In the genomic region with DNA sequence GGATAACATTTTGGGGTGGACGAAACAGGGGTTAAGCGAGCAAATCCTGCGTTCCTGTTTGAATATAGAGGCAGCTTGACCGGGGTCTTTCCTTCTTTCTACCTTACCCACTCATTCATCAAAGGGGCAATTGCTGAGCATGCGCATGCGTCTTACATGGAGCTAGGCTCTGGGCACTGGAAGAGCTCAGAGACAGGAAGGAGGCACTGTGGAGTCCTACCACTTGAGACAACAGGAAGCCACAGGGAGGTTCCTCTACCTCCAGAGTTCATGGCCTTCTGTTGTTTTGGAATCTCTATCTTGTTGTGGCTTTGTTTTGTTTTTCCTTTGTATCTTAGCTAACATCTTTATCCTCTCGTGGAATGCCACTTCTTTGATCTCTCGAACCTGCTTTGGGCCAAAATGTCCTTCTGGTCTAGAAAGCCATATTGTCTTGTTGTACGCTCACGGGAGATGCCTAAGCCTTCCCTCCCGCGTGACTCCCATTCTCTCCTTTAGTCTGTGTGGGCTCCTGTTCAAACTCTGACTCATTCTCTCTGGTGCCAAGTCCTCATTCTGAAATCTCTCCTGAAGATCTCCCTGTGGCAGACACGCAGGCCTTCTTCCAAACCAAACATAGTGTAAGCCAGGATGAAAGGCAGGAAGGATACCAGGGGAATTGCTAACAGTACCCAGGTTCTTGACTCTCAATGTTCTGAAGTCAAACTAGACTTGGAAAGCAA, we compare ENCODE assay signal across 9 mouse cellular contexts.
A peak's percentile ranks its signal among the peaks of the same experiment; 100 is the strongest.
DNase-seq lines count a peak whose midpoint lies in the region; ATAC-seq lines count a peak whose summit lies in the region.
"Had no signal": no experiment of that assay in that cellular context is flagged by ENCODE, and none has a peak within 500 bp of the region (broad histone marks: within the 10 kb centered on the region; RNA-seq: fewer than 3 reads in every experiment).

No protein-coding gene starts in this region.

- H3K9ac ChIP-seq in intestine, embryonic 15.5 days = no peak overlapping the region
- H3K9ac ChIP-seq: neural tube, embryonic 12.5 days had no signal

- no peaks in the 10 kb centered on the region for H3K27me3 ChIP-seq in intestine, embryonic 15.5 days (replicated peaks)
- H3K27me3 ChIP-seq in forebrain, embryonic 10.5 days (ENCODE audit: poor library complexity, severe bottlenecking) = no peaks in the 10 kb centered on the region
- H3K27me3 ChIP-seq: neural tube, embryonic 12.5 days had no signal

- no peaks in the 10 kb centered on the region for H3K4me1 ChIP-seq in intestine, embryonic 15.5 days (replicated peaks)
- H3K4me1 ChIP-seq in forebrain, embryonic 10.5 days = no peaks in the 10 kb centered on the region
- H3K4me1 ChIP-seq: neural tube, embryonic 12.5 days had no signal

- H3K4me3 ChIP-seq in intestine, embryonic 15.5 days (replicated peaks) = no peak overlapping the region
- no peak overlapping the region for H3K4me3 ChIP-seq in forebrain, embryonic 10.5 days
- H3K4me3 ChIP-seq: neural tube, embryonic 12.5 days had no signal

- peak; percentile 56 to 59 for DNase-seq in left cerebral cortex, adult 18-20 months (ENCODE audit: low spot score in 2 of 2)
- DNase-seq in left cerebral cortex, postnatal 4 days = no peak
- DNase-seq in adrenal gland, postnatal 14 days = peak; percentile 86
- DNase-seq in gastrocnemius, adult 8-10 months (ENCODE audit: low spot score in 2 of 2) = peak; percentile 56 to 60
- DNase-seq in left cerebral cortex, postnatal 14 days (ENCODE audit: low spot score in 2 of 2) = peak; percentile 60 to 63
- no peak for DNase-seq in yolk sac, embryonic 10.5 days (ENCODE audit: low spot score)
- DNase-seq in forebrain, embryonic 10.5 days (ENCODE audit: extremely low spot score, low spot score) = no peak

- ATAC-seq in intestine, embryonic 15.5 days = no peak

- H3K27ac ChIP-seq in intestine, embryonic 15.5 days = no peak overlapping the region
- H3K27ac ChIP-seq in forebrain, embryonic 10.5 days = no peak overlapping the region
- H3K27ac ChIP-seq: neural tube, embryonic 12.5 days had no signal

- H3K36me3 ChIP-seq in intestine, embryonic 15.5 days = no peaks in the 10 kb centered on the region
- no peaks in the 10 kb centered on the region for H3K36me3 ChIP-seq in forebrain, embryonic 10.5 days (replicated peaks)
- H3K36me3 ChIP-seq: neural tube, embryonic 12.5 days had no signal

- H3K9me3 ChIP-seq in intestine, embryonic 15.5 days = no peaks in the 10 kb centered on the region
- peaks cover 11% of the 10 kb centered on the region for H3K9me3 ChIP-seq in forebrain, embryonic 10.5 days

- intact Hi-C loops in left cerebral cortex, postnatal 4 days (cut with DNase I) = no loop called here
- intact Hi-C loops in left cerebral cortex, postnatal 14 days (cut with DNase I) = no loop called here

- no peak overlapping the region for H3K4me2 ChIP-seq in intestine, embryonic 15.5 days (replicated peaks)
- H3K4me2 ChIP-seq: neural tube, embryonic 12.5 days had no signal

- 80% methylated on average over 13 of the region's 13 CpGs for WGBS in intestine, embryonic 15.5 days
- 89% methylated on average over 13 of the region's 13 CpGs for WGBS in forebrain, embryonic 10.5 days

Comparison
In these comparisons a context has a peak if more than half of its experiments do, and no peak if none do; other contexts are left out.
1. DNase-seq: peak in left cerebral cortex, adult 18-20 months (2 of 2), adrenal gland, postnatal 14 days (single experiment), gastrocnemius, adult 8-10 months (2 of 2) and left cerebral cortex, postnatal 14 days (2 of 2); none in left cerebral cortex, postnatal 4 days (single experiment), yolk sac, embryonic 10.5 days (single experiment) and forebrain, embryonic 10.5 days (single experiment).